Mouse (Mus musculus): ENCODE results near the gene Irf8. TPM values are rescaled to one million over a fixed set of nuclear protein-coding genes. Genes with fewer than 3 reads are reported as not detected.

Irf8 gene
- total and polyA plus RNA-seq, 2 experiments, result 5.5 to 7.0 TPM

GRCm38 (mm10) chr8:120696401-120697153, 39.6 kb upstream of the Irf8 start:
- Histone ChIP-seq H3K4me1 (ENCODE audit: control insufficient read depth, insufficient read depth, low read length) (peaks cover 8% of the 10 kb centered on the region), H3K36me3 (ENCODE audit: control insufficient read depth, insufficient read depth, low read length) (no peaks in the 10 kb centered on the region), H3K4me3 (ENCODE audit: insufficient read depth, low read depth, low read length) (no peak overlapping the region), H3K9ac (ENCODE audit: low read depth, low read length) (no peak overlapping the region), H3K27ac (replicated peaks; ENCODE audit: insufficient read depth, low read depth, low read length) (no peak overlapping the region), H3K79me2 (ENCODE audit: control insufficient read depth, insufficient read depth, low read length) (no peaks in the 10 kb centered on the region), H3K27me3 (ENCODE audit: control insufficient read depth, insufficient read depth, low read length) (no peaks in the 10 kb centered on the region)
- no peak for DNase-seq (ENCODE audit: extremely low read depth, low read depth, low spot score)
- 67% methylated on average over 13 of the region's 13 CpGs for WGBS
- TF ChIP-seq CTCF (IDR thresholded peaks at IDR 0.05; ENCODE audit: low read depth, low read length) (no peak), POLR2A (IDR thresholded peaks at IDR 0.05; ENCODE audit: extremely low read depth, insufficient read depth, low read length) (no peak)

- peaks cover 8% of the 10 kb centered on the region for H3K4me1 ChIP-seq (ENCODE audit: control insufficient read depth, insufficient read depth, low read length)
- no peak for TF ChIP-seq CTCF (IDR thresholded peaks at IDR 0.05; ENCODE audit: low read depth, low read length)
- TF ChIP-seq POLR2A (IDR thresholded peaks at IDR 0.05; ENCODE audit: extremely low read depth, insufficient read depth, low read length), result no peak
- H3K79me2 ChIP-seq (ENCODE audit: control insufficient read depth, insufficient read depth, low read length), result no peaks in the 10 kb centered on the region
- H3K4me3 ChIP-seq (ENCODE audit: insufficient read depth, low read depth, low read length), result no peak overlapping the region
- 70% methylated on average over 17 of the region's 17 CpGs for WGBS
- no peak overlapping the region for H3K27ac ChIP-seq (replicated peaks; ENCODE audit: insufficient read depth, low read depth, low read length)
- no peak for DNase-seq (ENCODE audit: extremely low read depth, low read depth, low spot score)
- H3K36me3 ChIP-seq (ENCODE audit: control insufficient read depth, insufficient read depth, low read length), result no peaks in the 10 kb centered on the region
- no peak overlapping the region for H3K9ac ChIP-seq (ENCODE audit: low read depth, low read length)
- no peaks in the 10 kb centered on the region for H3K27me3 ChIP-seq (ENCODE audit: control insufficient read depth, insufficient read depth, low read length)
Measured at GRCm38 (mm10) chr8:120697154-120697978, 38.8 kb upstream of the Irf8 start.

GRCm38 (mm10) chr8:120697979-120698272, 38.2 kb upstream of the Irf8 start:
- Histone ChIP-seq H3K27me3 (ENCODE audit: control insufficient read depth, insufficient read depth, low read length) (no peaks in the 10 kb centered on the region), H3K4me3 (ENCODE audit: insufficient read depth, low read depth, low read length) (no peak overlapping the region), H3K36me3 (ENCODE audit: control insufficient read depth, insufficient read depth, low read length) (no peaks in the 10 kb centered on the region), H3K4me1 (ENCODE audit: control insufficient read depth, insufficient read depth, low read length) (peaks cover 8% of the 10 kb centered on the region), H3K27ac (replicated peaks; ENCODE audit: insufficient read depth, low read depth, low read length) (no peak overlapping the region), H3K9ac (ENCODE audit: low read depth, low read length) (no peak overlapping the region), H3K79me2 (ENCODE audit: control insufficient read depth, insufficient read depth, low read length) (no peaks in the 10 kb centered on the region)
- peak; percentile 42; the same call in 1 of the 2 replicates for TF ChIP-seq CTCF (IDR thresholded peaks at IDR 0.05; ENCODE audit: low read depth, low read length)
- TF ChIP-seq POLR2A (IDR thresholded peaks at IDR 0.05; ENCODE audit: extremely low read depth, insufficient read depth, low read length), result no peak
- DNase-seq (ENCODE audit: extremely low read depth, low read depth, low spot score), result no peak

GRCm38 (mm10) chr8:120698426-120698825, 37.7 kb upstream of the Irf8 start:
- Histone ChIP-seq H3K27me3 (ENCODE audit: control insufficient read depth, insufficient read depth, low read length) (no peaks in the 10 kb centered on the region), H3K27ac (replicated peaks; ENCODE audit: insufficient read depth, low read depth, low read length) (peak overlapping the region; percentile 39), H3K79me2 (ENCODE audit: control insufficient read depth, insufficient read depth, low read length) (no peaks in the 10 kb centered on the region), H3K36me3 (ENCODE audit: control insufficient read depth, insufficient read depth, low read length) (no peaks in the 10 kb centered on the region), H3K9ac (ENCODE audit: low read depth, low read length) (no peak overlapping the region), H3K4me3 (ENCODE audit: insufficient read depth, low read depth, low read length) (no peak overlapping the region), H3K4me1 (ENCODE audit: control insufficient read depth, insufficient read depth, low read length) (peaks cover 8% of the 10 kb centered on the region)
- 77% methylated on average over 7 of the region's 7 CpGs for WGBS
- no peak for DNase-seq (ENCODE audit: extremely low read depth, low read depth, low spot score)
- no peak for TF ChIP-seq CTCF (IDR thresholded peaks at IDR 0.05; ENCODE audit: low read depth, low read length)
- no peak for TF ChIP-seq POLR2A (IDR thresholded peaks at IDR 0.05; ENCODE audit: extremely low read depth, insufficient read depth, low read length)

GRCm38 (mm10) chr8:120699079-120699478, 37.1 kb upstream of the Irf8 start:
- H3K36me3 ChIP-seq (ENCODE audit: control insufficient read depth, insufficient read depth, low read length), result no peaks in the 10 kb centered on the region
- H3K4me3 ChIP-seq (ENCODE audit: insufficient read depth, low read depth, low read length), result no peak overlapping the region
- H3K4me1 ChIP-seq (ENCODE audit: control insufficient read depth, insufficient read depth, low read length), result peaks cover 6% of the 10 kb centered on the region
- H3K9ac ChIP-seq (ENCODE audit: low read depth, low read length), result no peak overlapping the region
- no peaks in the 10 kb centered on the region for H3K27me3 ChIP-seq (ENCODE audit: control insufficient read depth, insufficient read depth, low read length)
- 70% methylated on average over 6 of the region's 6 CpGs for WGBS
- no peak for DNase-seq (ENCODE audit: extremely low read depth, low read depth, low spot score)
- no peaks in the 10 kb centered on the region for H3K79me2 ChIP-seq (ENCODE audit: control insufficient read depth, insufficient read depth, low read length)
- TF ChIP-seq POLR2A (IDR thresholded peaks at IDR 0.05; ENCODE audit: extremely low read depth, insufficient read depth, low read length), result no peak
- no peak for TF ChIP-seq CTCF (IDR thresholded peaks at IDR 0.05; ENCODE audit: low read depth, low read length)
- H3K27ac ChIP-seq (replicated peaks; ENCODE audit: insufficient read depth, low read depth, low read length), result no peak overlapping the region; the same call in 1 of the 2 replicates

- H3K9ac ChIP-seq (ENCODE audit: low read depth, low read length), result no peak overlapping the region
- H3K36me3 ChIP-seq (ENCODE audit: control insufficient read depth, insufficient read depth, low read length), result no peaks in the 10 kb centered on the region
- TF ChIP-seq CTCF (IDR thresholded peaks at IDR 0.05; ENCODE audit: low read depth, low read length) (no peak), POLR2A (IDR thresholded peaks at IDR 0.05; ENCODE audit: extremely low read depth, insufficient read depth, low read length) (no peak)
- peak; percentile 19 for DNase-seq (ENCODE audit: extremely low read depth, low read depth, low spot score)
- no peaks in the 10 kb centered on the region for H3K79me2 ChIP-seq (ENCODE audit: control insufficient read depth, insufficient read depth, low read length)
- H3K4me3 ChIP-seq (ENCODE audit: insufficient read depth, low read depth, low read length), result no peak overlapping the region
- 72% methylated on average over 2 of the region's 2 CpGs for WGBS
- H3K4me1 ChIP-seq (ENCODE audit: control insufficient read depth, insufficient read depth, low read length), result peaks cover 4% of the 10 kb centered on the region
- H3K27ac ChIP-seq (replicated peaks; ENCODE audit: insufficient read depth, low read depth, low read length), result peak overlapping the region; percentile 73
- H3K27me3 ChIP-seq (ENCODE audit: control insufficient read depth, insufficient read depth, low read length), result no peaks in the 10 kb centered on the region
Measured at GRCm38 (mm10) chr8:120699565-120699964, 36.6 kb upstream of the Irf8 start.

Data from liver, adult 2 months (tissue).